Mouse (Mus musculus) gastrocnemius, adult 18-20 months (tissue): ENCODE data around the gene Rnf126. TPM values are rescaled to one million over a fixed set of nuclear protein-coding genes. Genes with fewer than 3 reads are reported as not detected.

Source experiments
- total RNA-seq, 2 experiments: library from RNA; stranded (reverse); gene quantifications; 2 replicates each; pipeline ENCODE4 v1.2.3; 2021

The Rnf126 gene
- total RNA-seq, 2 experiments from 2014 or later: 49.5 to 54.5 TPM

Other genes starting within 250 kb of the Rnf126 start
- 1 to 10 TPM in 1 of 2 experiments, under 1 TPM in 1; 0.80 to 1.3 TPM for gene Plpp2, start 233.2 kb downstream of the Rnf126 start, total RNA-seq
- 10 to 100 TPM; 15.5 to 21.4 TPM for gene Mier2, start 211.8 kb downstream of the Rnf126 start, total RNA-seq
- not detected for gene Theg, start 179.6 kb downstream of the Rnf126 start, total RNA-seq
- under 1 TPM; 0.41 to 0.55 TPM for gene C2cd4c, start 152.9 kb downstream of the Rnf126 start, total RNA-seq
- gene Shc2, start 129.0 kb downstream of the Rnf126 start, total RNA-seq: 10 to 100 TPM in 1 of 2 experiments, 1 to 10 TPM in 1; 7.5 to 10.0 TPM
- gene Odf3l2, start 121.2 kb downstream of the Rnf126 start, total RNA-seq: 100 to 1,000 TPM in 1 of 2 experiments, 10 to 100 TPM in 1; 42.1 to 178 TPM
- not detected for gene Madcam1, start 102.4 kb downstream of the Rnf126 start, total RNA-seq
- 10 to 100 TPM; 19.1 to 19.7 TPM for gene Tpgs1, start 97.6 kb downstream of the Rnf126 start, total RNA-seq
- gene Cdc34, start 84.8 kb downstream of the Rnf126 start, total RNA-seq: 100 to 1,000 TPM; 388 to 419 TPM
- gene Gzmm, start 77.9 kb downstream of the Rnf126 start, total RNA-seq: 10 to 100 TPM in 1 of 2 experiments, 1 to 10 TPM in 1; 8.3 to 10.1 TPM
- 100 to 1,000 TPM; 540 to 773 TPM for gene Bsg, start 62.5 kb downstream of the Rnf126 start, total RNA-seq
- under 1 TPM; 0.47 to 0.66 TPM for gene Hcn2, start 50.3 kb downstream of the Rnf126 start, total RNA-seq
- gene Polrmt, start 20.4 kb downstream of the Rnf126 start, total RNA-seq: 10 to 100 TPM; 31.9 to 36.7 TPM
- gene Fgf22, start 11.9 kb downstream of the Rnf126 start, total RNA-seq: not detected
- 1 to 10 TPM; 1.2 to 1.9 TPM for gene Fstl3, start 10.3 kb upstream of the Rnf126 start, total RNA-seq
- gene Prss57, start 24.0 kb upstream of the Rnf126 start, total RNA-seq: not detected
- 10 to 100 TPM; 11.1 to 22.9 TPM for gene Palm, start 26.6 kb upstream of the Rnf126 start, total RNA-seq
- under 1 TPM in 1 of 2 experiments, not detected in 1; 0.40 TPM for gene Misp, start 54.0 kb upstream of the Rnf126 start, total RNA-seq
- gene Ptbp1, start 87.5 kb upstream of the Rnf126 start, total RNA-seq: 10 to 100 TPM; 12.7 to 22.7 TPM
- gene Prtn3, start 107.5 kb upstream of the Rnf126 start, total RNA-seq: not detected
- gene Plppr3, start 107.7 kb upstream of the Rnf126 start, total RNA-seq: under 1 TPM; 0.11 to 0.17 TPM
- not detected for gene Elane, start 119.3 kb upstream of the Rnf126 start, total RNA-seq
- gene Cfd, start 123.9 kb upstream of the Rnf126 start, total RNA-seq: 100 to 1,000 TPM in 1 of 2 experiments, 10 to 100 TPM in 1; 46.0 to 111 TPM
- gene Med16, start 142.0 kb upstream of the Rnf126 start, total RNA-seq: 10 to 100 TPM; 31.2 to 32.8 TPM
- not detected for gene Gm26602, start 143.9 kb upstream of the Rnf126 start, total RNA-seq
- under 1 TPM; 0.21 TPM for gene Kiss1r, start 150.0 kb upstream of the Rnf126 start, total RNA-seq
- 100 to 1,000 TPM; 114 to 115 TPM for gene R3hdm4, start 154.3 kb upstream of the Rnf126 start, total RNA-seq
- gene Arid3a, start 160.1 kb upstream of the Rnf126 start, total RNA-seq: 1 to 10 TPM; 1.5 to 1.7 TPM
- gene Wdr18, start 193.2 kb upstream of the Rnf126 start, total RNA-seq: 10 to 100 TPM; 21.0 to 22.9 TPM
- gene Grin3b, start 203.8 kb upstream of the Rnf126 start, total RNA-seq: under 1 TPM; 0.32 to 0.59 TPM
- gene Tmem259, start 217.4 kb upstream of the Rnf126 start, total RNA-seq: 10 to 100 TPM; 68.7 to 84.2 TPM
- 10 to 100 TPM in 1 of 2 experiments, 1 to 10 TPM in 1; 5.2 to 10.5 TPM for gene Cnn2, start 221.6 kb upstream of the Rnf126 start, total RNA-seq
- 1 to 10 TPM; 6.6 to 7.6 TPM for gene Abca7, start 229.5 kb upstream of the Rnf126 start, total RNA-seq
- gene Arhgap45, start 249.7 kb upstream of the Rnf126 start, total RNA-seq: 1 to 10 TPM in 1 of 2 experiments, under 1 TPM in 1; 0.75 to 1.3 TPM